Mouse (Mus musculus) A20 (cell line): ENCODE results near the gene Gm8677.
"Not testable (repeated sequence)": the region's sequence is repeated elsewhere in the genome, so short reads cannot be mapped to it uniquely, and the experiment has no call there.

Experiments
- DNase-seq: peaks from one replicate; pipeline ENCODE4 v3.0.0-alpha.2; 2011; ENCODE audit warnings: low read depth, low spot score

Gene Gm8677

DNA sequence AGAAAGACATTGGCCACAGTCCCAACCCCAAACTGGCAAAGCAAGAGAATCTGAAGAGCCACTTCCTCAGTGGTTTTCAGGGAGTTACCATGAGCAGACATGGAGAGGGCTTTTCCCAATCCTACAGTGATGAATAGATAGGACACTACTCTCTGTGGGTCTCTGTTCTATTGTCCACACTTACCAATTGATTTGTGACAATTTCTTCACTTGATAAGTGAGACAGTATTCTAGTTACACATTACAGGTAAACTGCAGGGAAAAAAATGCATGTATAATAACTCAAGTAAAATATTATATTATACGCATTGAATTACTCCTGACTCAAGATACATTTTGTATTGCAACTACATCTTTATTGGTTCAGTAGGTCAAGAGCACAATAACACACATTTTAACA lies at the start of gene Gm8677:
Gm8677 (minus strand) TSS at position 101 of the 400 bp plus-strand sequence.
- DNase-seq = not testable (repeated sequence)

GRCm38 (mm10) chr7:22565243-22565642 lies 30.6 kb upstream of the Gm8677 start, which contains the start of gene Gm4201:
TSS of gene Gm4201 (minus strand) at chr7:22565343.
- not testable (repeated sequence) for DNase-seq

DNA sequence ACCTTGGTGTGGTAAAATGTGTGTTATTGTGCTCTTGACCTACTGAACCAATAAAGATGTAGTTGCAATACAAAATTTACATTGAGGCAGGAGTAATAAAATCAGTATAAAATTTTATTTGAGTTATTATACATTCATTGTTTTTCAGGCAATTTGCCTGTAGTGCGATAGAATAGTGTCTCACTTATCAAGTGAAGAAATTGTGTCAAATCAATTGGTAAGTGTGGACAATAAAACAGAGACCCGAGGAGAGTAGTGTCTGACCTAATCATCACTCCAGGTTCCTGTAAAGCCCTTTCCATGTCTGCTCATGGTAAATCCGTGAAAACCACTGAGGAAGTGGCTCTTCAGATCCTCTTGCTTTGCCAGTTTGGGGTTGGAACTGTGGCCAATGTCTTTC lies 12.0 kb downstream of the Gm8677 start, which contains the start of gene Vmn1r152:
Vmn1r152 (plus strand) TSS at position 301 of the 400 bp plus-strand sequence.
- DNase-seq = not testable (repeated sequence)

DNA sequence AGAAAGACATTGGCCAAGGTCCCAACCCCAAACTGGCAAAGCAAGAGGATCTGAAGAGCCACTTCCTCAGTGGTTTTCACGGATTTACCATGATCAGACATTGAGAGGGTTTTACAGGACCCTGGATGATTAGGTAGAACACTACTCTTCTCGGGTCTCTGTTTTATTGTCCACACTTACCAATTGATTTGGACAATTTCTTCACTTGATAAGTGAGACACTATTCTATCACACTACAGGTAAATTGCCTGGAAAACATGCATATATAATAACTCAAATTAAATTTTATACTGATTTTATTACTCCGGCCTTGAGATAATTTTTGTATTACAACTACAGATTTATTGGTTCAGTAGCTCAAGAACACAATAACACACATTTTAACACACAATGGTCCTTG lies 35.1 kb downstream of the Gm8677 start, which contains the start of gene Vmn1r151:
Vmn1r151 (minus strand) TSS at position 101 of the 400 bp plus-strand sequence.
- not testable (repeated sequence) for DNase-seq
